Mouse (Mus musculus) limb, embryonic 10.5 days (tissue): ENCODE data around the gene Cant1. TPM values are rescaled to one million over a fixed set of nuclear protein-coding genes. Genes with fewer than 3 reads are reported as not detected.
"Not testable (repeated sequence)": the region's sequence is repeated elsewhere in the genome, so short reads cannot be mapped to it uniquely, and the experiment has no call there.

Experiments used
- DNase-seq: peaks from one replicate; pipeline ENCODE4 v3.0.0-alpha.2; 2017; ENCODE audit warnings: low spot score
- H3K27ac ChIP-seq: fragments of 300-500 bp; sonication (generic); 2 replicates; pipeline ENCODE4 v1.5.1; 2016; ENCODE audit warnings: mild to moderate bottlenecking
- H3K27me3 ChIP-seq: fragments of 300-500 bp; sonication (generic); 2 replicates; pipeline ENCODE4 v1.6.1; 2016; ENCODE audit warnings: low read depth, mild to moderate bottlenecking; ENCODE audit not compliant: poor library complexity, severe bottlenecking
- H3K36me3 ChIP-seq: fragments of 300-500 bp; sonication (generic); 2 replicates; pipeline ENCODE4 v1.6.1; 2016; ENCODE audit warnings: mild to moderate bottlenecking, moderate library complexity
- H3K4me1 ChIP-seq: fragments of 300-500 bp; sonication (generic); 2 replicates; pipeline ENCODE4 v1.6.1; 2016
- H3K4me3 ChIP-seq: fragments of 300-500 bp; sonication (generic); 2 replicates; pipeline ENCODE4 v1.5.1; 2016; ENCODE audit warnings: mild to moderate bottlenecking, moderate library complexity
- H3K9me3 ChIP-seq: fragments of 300-500 bp; sonication (generic); replicated peaks from 2 replicates; pipeline ENCODE4 v1.6.1; 2016; ENCODE audit warnings: mild to moderate bottlenecking
- WGBS: fragments of 180-500 bp; shearing (Covaris S2); methylation state at CpG from one replicate; pipeline ENCODE4 v1.1.7; 2016; 5-methylcytosine and 5-hydroxymethylcytosine counted together
- polyA plus RNA-seq: library from polyadenylated mRNA; unstranded; fragments of >200 nt; fragmentation: Nextera tagmentation; extraction: Ambion mirVana; gene quantifications from 2 replicates; pipeline ENCODE4 v1.2.1, GENCODE M21; 2016

Gene Cant1
- polyA plus RNA-seq, 1 experiment from 2014 or later: 25.9 TPM

DNA sequence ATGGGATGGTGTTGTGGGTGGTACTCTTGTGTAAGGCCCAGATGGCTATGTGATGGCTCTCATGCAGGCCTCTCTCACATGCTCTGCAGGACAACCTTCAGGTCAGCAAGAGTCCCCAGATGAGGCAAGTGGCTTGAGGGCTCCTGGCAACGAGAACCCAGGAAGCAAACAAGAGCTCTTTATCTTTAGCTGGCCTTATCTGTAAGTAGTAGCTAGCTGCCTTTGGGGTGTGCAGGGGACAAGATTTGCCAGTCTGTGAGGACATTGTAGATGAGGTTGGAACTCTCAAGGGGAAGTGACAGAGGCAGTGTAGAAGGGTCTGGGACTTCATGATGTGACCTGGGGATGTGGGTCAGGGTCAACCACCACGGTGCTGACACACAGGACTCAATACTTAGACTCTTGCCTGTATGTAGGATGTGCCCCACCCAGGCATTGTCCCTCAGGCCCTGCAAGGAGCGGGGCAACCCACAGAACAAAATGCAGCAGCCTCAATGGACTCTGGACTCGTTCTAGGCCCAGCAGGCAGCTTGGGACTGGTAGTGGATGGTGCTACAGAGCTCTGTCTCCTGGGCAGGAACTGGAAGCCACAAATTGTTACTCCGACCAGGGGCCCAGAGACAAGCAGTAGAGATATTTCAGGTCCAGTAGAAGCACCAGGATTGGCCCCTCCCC lies 18.9 kb downstream of the Cant1 start:
- peaks cover 34% of the 10 kb centered on the region for H3K4me1 ChIP-seq
- no peaks in the 10 kb centered on the region for H3K27me3 ChIP-seq
- H3K27ac ChIP-seq: peak overlapping the region; percentile 83
- 81% methylated on average over 5 of the region's 5 CpGs for WGBS
- H3K36me3 ChIP-seq: peaks cover 9% of the 10 kb centered on the region; the same call in 1 of the 2 replicates
- DNase-seq: no peak
- H3K9me3 ChIP-seq: no peaks in the 10 kb centered on the region
- no peak overlapping the region for H3K4me3 ChIP-seq

DNA sequence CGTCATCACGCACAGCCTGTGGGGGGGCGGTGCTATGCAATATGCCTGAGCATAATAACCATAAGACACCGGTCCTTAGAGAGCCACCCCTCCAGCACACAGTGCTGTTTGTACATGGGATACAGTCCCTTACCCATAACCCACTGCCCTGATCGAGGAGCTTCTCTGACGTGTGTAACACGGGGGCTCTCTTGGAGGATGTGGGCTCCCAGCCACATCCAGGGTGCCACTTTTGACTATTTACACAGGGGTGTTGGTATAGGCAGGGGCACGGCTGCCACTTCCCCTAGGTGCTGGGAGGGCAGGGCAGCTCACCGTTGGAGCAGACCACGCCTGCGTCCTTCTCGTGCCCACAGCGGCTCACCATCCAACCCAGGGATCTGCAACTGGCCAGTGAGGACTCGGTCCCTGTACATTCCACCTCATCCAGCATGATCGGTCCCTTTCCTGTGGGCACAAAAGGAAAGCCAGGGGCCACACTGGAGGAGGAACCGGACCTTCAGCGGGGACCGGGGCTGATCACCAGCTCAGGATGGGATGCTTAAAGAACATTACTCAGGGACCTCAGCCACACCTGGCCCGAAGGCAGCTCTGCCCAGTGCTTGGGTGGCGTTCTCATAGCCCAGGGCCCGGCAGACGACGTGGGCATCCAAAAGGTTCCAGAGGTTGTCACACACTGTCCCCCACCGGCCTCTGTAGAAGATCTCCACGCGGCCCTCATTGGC lies 20.9 kb downstream of the Cant1 start:
- 0 out of 2 replicates have a peak, but pooled peaks cover 5% of the 10 kb centered on the region for H3K36me3 ChIP-seq
- H3K4me1 ChIP-seq: peaks cover 39% of the 10 kb centered on the region
- no peaks in the 10 kb centered on the region for H3K9me3 ChIP-seq
- no peak for DNase-seq
- H3K27me3 ChIP-seq: no peaks in the 10 kb centered on the region
- 92% methylated on average over 26 of the region's 26 CpGs for WGBS
- H3K4me3 ChIP-seq: no peak overlapping the region
- H3K27ac ChIP-seq: peak overlapping the region; percentile 8; the same call in 1 of the 2 replicates

DNA sequence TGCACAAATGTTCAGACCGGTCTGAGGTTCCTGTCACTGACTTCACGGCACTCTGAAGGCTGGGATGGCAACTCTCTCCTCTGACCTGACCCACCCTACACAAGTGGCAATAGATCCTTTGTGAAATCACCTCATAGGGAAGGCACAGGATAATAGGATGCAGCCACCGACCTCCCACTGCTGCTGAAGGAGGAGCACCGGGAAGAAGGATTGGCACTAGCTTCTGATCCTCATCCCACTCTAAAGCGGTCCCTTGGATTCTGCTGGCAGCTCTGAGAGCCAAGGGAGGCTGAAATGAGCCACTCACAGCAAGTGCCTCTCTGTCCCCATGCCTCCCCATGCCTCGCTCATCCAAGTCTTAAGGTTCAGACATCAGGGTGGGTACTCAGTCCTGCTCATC lies 24.3 kb downstream of the Cant1 start:
- Histone ChIP-seq H3K36me3 (0 out of 2 replicates have a peak, but pooled peaks cover 5% of the 10 kb centered on the region), H3K27me3 (no peaks in the 10 kb centered on the region), H3K9me3 (no peaks in the 10 kb centered on the region), H3K4me1 (peaks cover 12% of the 10 kb centered on the region), H3K4me3 (no peak overlapping the region), H3K27ac (peak overlapping the region; percentile 31; the same call in 1 of the 2 replicates)
- DNase-seq: no peak
- WGBS: 63% methylated on average over 6 of the region's 6 CpGs

DNA sequence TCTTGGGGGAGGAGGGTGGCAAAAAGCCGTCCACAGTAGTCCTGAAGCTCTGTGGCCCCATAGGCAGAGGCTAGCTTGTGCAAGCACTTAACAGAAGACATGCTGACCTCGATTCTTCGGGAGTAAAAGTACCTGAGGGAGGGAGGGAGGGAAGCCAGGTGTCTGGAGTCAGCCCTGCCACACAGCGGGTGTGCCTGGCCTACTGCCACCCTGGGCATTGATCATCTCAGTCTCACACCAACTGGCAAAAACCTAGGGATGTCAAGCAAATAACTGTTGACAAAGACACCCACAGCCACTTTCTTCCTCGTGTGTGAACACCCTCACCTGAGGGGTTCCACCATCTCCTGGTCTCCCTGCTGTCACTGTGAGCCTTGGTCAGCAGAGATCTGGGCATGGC lies 24.9 kb downstream of the Cant1 start:
- Histone ChIP-seq H3K9me3 (no peaks in the 10 kb centered on the region), H3K27me3 (no peaks in the 10 kb centered on the region), H3K4me3 (no peak overlapping the region), H3K4me1 (peaks cover 11% of the 10 kb centered on the region; the same call in 1 of the 2 replicates), H3K27ac (no peak overlapping the region), H3K36me3 (0 out of 2 replicates have a peak, but pooled peaks cover 5% of the 10 kb centered on the region)
- no peak for DNase-seq
- 79% methylated on average over 5 of the region's 5 CpGs for WGBS

DNA sequence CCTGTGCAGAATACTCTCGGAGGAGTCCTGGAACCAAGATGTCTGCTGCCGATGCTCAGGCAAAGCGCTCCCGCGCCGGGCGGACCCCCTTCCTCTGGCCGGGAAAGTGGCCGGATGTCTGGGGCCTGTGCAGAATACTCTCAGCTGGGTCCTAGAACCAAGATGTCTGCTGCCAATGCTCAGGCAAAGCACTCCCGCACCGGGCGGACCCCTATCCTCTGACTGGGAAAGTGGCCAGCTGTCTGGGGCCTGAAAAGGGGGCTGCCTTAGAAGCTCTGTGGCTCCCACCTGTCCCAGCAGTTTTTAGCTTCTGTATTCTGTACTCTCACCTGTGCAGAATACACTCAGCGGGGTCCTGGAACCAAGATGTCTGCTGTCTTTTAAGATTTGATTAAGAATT lies 31.1 kb downstream of the Cant1 start:
- not testable (repeated sequence) for H3K4me1 ChIP-seq, H3K9me3 ChIP-seq, H3K27me3 ChIP-seq, H3K36me3 ChIP-seq, H3K4me3 ChIP-seq, H3K27ac ChIP-seq, DNase-seq
- 94% methylated on average over 13 of the region's 13 CpGs for WGBS

DNA sequence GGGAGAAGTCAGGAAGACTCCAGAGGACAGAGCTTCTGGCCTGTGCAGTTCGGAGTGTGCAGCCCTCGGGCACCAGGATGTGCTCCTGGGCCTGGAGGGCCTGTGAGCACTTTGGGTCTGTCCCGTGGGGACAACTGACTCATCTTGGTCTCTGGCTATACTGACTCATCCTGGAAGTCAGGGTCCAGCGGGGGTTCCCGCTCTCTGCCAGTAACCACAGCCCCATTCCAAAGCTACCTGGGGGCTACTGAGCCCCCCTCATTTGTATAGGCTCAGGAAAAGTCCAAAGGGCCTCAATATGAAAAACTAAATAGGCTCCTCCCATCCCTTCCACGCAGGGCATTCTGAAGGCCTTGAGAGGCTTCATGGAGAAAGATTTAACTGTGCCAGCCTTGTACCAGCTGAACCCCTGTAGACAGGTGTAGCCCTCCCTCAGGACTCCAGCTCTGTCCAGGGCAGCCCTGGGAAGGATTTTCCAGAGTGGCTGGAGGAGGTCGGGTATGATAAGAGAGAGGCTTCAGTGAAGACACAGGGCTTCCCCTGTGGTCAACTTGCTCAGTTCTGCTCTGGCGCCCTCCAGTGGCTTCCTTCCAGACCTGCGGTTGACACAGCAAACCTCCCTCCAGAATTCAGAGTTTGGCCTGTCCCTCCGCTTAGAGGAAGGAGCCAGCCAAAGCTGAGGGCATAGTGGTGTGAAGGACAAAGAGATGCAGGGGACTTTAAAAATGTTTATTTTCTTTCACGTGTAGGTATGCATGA lies 39.5 kb downstream of the Cant1 start:
- H3K27me3 ChIP-seq: no peaks in the 10 kb centered on the region
- DNase-seq: peak; percentile 91
- H3K27ac ChIP-seq: peak overlapping the region; percentile 4; the same call in 1 of the 2 replicates
- no peak overlapping the region for H3K4me3 ChIP-seq
- H3K36me3 ChIP-seq: no peaks in the 10 kb centered on the region
- no peaks in the 10 kb centered on the region for H3K9me3 ChIP-seq
- WGBS: 43% methylated on average over 11 of the region's 11 CpGs
- H3K4me1 ChIP-seq: peaks cover 27% of the 10 kb centered on the region

DNA sequence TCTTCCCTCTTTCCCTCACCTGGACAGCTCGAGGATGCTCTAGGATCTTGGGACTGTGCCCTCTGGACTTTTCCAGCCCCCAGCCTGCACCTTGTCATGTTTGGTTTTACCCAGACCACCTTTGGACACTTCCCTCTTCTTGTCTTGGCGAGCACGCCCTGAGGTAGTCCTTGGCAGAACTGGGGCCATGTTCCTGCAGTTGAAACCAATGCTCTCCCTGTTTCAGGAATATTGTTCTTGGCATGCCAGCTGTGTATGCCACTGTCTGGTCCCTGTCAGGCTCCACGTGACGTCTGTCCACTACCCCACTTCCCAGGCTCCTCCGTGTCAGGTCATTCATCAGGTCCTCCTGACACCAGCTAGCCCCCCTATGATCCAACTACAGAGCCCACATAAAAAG lies 40.2 kb downstream of the Cant1 start:
- DNase-seq: no peak
- Histone ChIP-seq H3K9me3 (no peaks in the 10 kb centered on the region), H3K36me3 (no peaks in the 10 kb centered on the region), H3K27me3 (no peaks in the 10 kb centered on the region), H3K4me1 (peaks cover 31% of the 10 kb centered on the region), H3K4me3 (no peak overlapping the region), H3K27ac (no peak overlapping the region)
- WGBS: 85% methylated on average over 6 of the region's 6 CpGs

DNA sequence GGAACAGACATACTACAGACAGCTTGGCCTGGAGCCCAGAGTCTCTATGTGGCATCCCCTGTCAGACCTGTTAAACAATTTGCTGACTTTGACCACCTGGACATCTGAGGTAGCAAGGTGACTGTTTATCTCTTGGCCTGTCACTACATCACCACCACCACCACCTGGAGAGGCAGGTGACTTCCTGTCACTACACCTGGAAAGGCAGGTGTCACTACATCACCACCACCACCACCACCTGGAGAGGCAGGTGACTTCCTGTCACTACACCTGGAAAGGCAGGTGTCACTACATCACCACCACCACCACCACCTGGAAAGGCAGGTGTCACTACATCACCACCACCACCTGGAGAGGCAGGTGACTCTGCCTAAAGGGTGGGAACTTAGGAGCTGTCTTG lies 42.6 kb downstream of the Cant1 start:
- not testable (repeated sequence) for DNase-seq, H3K9me3 ChIP-seq, H3K4me3 ChIP-seq, H3K36me3 ChIP-seq, H3K27ac ChIP-seq, H3K27me3 ChIP-seq
- peaks cover 44% of the 10 kb centered on the region for H3K4me1 ChIP-seq

DNA sequence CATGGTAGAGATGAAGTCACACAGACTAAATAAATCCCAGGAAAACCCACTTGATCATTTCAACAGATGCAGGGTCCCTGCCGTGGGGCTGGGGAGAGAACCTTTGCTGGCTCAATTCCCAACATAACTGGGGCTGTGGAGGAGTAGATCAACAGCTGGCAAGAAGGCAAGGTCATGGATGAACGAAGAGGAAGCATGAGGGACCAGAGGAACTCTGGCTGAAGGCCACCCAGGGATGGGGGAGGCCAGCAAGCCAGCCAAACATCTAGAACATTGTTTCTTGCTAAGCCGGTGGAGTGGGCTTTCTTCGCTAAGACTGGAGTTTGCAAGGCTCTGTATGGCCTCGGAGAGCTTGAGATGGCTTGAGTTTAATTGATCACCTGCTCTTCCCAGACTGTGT lies 43.0 kb downstream of the Cant1 start:
- Histone ChIP-seq H3K4me1 (peaks cover 46% of the 10 kb centered on the region), H3K27me3 (no peaks in the 10 kb centered on the region), H3K36me3 (no peaks in the 10 kb centered on the region), H3K27ac (peak overlapping the region; percentile 50), H3K9me3 (no peaks in the 10 kb centered on the region), H3K4me3 (no peak overlapping the region; the same call in 1 of the 2 replicates)
- 89% methylated on average over 5 of the region's 5 CpGs for WGBS
- no peak for DNase-seq

DNA sequence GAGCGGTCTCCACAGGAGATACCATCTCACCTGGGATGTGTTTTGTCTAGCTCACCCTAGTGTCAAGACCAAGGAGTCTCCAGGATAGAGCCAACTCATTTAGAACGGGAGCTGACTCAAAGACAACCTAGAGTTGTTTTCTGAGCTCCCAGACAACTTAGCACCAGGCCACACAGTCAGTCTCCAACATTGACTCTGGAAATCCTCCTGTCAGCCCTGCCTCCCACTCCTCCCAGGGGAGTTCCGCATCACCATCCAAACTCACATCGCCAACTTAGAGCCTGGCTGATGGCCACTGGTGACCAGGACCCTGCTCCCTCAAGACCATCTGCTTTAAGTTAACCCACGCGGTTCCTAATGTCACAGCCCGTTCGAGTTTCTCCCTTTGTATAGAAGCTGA lies 43.4 kb downstream of the Cant1 start:
- WGBS: 80% methylated on average over 8 of the region's 8 CpGs
- no peak for DNase-seq

DNA sequence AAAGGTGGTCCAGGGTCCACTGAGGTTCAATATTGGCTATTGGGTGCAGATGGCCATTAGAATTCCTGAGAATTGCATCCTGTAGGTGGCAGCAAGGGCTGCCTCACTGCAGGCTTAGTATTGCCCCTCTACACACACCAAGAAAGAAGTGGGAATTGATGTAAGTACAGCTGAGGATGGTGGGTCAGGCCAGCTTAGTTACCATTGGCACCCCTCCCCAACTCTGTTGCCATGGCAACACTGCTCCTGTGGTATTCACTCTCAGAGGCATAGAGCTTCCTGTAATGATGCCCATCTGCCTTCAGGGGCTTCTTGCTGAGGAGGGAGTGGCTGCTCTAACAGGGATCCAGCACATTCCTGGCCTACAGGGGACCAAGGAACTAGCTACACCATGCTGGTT lies 43.9 kb downstream of the Cant1 start:
- Histone ChIP-seq H3K4me1 (peaks cover 44% of the 10 kb centered on the region), H3K4me3 (no peak overlapping the region), H3K36me3 (no peaks in the 10 kb centered on the region), H3K27me3 (no peaks in the 10 kb centered on the region), H3K9me3 (no peaks in the 10 kb centered on the region), H3K27ac (0 out of 2 replicates have a peak overlapping the region, but pooled peaks have one; percentile 4)
- DNase-seq: no peak

More for the DNA sequence above, 43.4 kb downstream of the Cant1 start:
- H3K9me3 ChIP-seq: no peaks in the 10 kb centered on the region
- no peak overlapping the region for H3K4me3 ChIP-seq
- peak overlapping the region; percentile 4; the same call in 1 of the 2 replicates for H3K27ac ChIP-seq
- no peaks in the 10 kb centered on the region for H3K36me3 ChIP-seq
- H3K27me3 ChIP-seq: no peaks in the 10 kb centered on the region
- peaks cover 46% of the 10 kb centered on the region for H3K4me1 ChIP-seq

DNA sequence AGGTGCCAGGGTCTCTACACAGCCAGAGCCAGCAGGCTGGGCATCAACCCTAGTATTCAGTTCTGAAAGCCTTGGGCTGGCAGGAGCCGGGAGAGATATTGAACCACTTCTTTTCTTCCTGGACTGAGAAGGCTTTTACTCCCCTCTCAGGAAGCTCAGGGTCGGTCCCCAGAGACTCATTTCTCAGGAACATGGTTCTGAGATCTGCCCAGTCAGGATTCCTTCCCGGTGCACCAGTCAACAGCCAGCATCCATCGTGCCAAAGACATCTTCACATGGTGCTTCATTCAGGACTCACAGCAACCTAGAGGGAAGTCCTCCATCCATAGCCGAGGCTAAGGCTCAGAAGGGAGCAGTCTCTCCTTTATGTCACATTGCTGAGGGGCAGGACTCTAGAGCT lies 44.4 kb downstream of the Cant1 start:
- Histone ChIP-seq H3K9me3 (no peaks in the 10 kb centered on the region), H3K4me3 (no peak overlapping the region), H3K27ac (peak overlapping the region; percentile 10; the same call in 1 of the 2 replicates), H3K36me3 (no peaks in the 10 kb centered on the region), H3K4me1 (peaks cover 39% of the 10 kb centered on the region), H3K27me3 (no peaks in the 10 kb centered on the region)
- DNase-seq: no peak
- 76% methylated on average over 5 of the region's 5 CpGs for WGBS

DNA sequence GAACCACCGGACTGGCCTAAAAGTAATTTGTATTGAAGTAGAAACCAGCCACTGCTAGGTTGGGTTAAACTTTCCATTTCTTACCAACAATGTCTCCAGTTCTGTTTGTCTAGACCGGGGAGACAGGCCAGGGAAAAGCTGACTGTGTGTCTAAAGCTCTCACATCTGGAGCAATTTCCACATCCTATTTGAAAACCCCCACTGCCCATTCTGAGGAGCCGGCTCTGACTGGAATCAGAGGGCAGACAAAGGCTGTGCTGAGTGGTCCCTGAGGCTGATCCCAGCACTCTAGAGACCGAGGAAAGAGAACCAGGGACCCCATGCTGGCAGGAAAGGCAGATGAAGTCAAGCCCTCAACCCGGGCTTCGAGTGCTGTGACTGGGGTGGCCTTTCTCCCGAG lies 46.2 kb downstream of the Cant1 start:
- H3K27ac ChIP-seq: peak overlapping the region; percentile 68
- H3K9me3 ChIP-seq: no peaks in the 10 kb centered on the region
- H3K36me3 ChIP-seq: no peaks in the 10 kb centered on the region
- H3K4me3 ChIP-seq: no peak overlapping the region
- 70% methylated on average over 7 of the region's 7 CpGs for WGBS
- no peaks in the 10 kb centered on the region for H3K27me3 ChIP-seq
- DNase-seq: no peak
- peaks cover 40% of the 10 kb centered on the region for H3K4me1 ChIP-seq
